Mouse (Mus musculus): ENCODE measurements at regions not wholly inside any gene's neighbourhood (a gene's known extent, or its start where the extent isn't known, plus 50 kb on each side); places are given as distances from the start of the nearest gene placed in this dataset.

- no peak overlapping the region for H3K9ac ChIP-seq (ENCODE audit: low read depth, low read length)
- no peak for TF ChIP-seq POLR2A (IDR thresholded peaks at IDR 0.05; ENCODE audit: extremely low read depth, insufficient read depth, low read length)
- TF ChIP-seq CTCF (IDR thresholded peaks at IDR 0.05; ENCODE audit: low read depth, low read length) = no peak
- H3K4me3 ChIP-seq (ENCODE audit: insufficient read depth, low read depth, low read length) = no peak overlapping the region
- no peaks in the 10 kb centered on the region for H3K36me3 ChIP-seq (ENCODE audit: control insufficient read depth, insufficient read depth, low read length)
- no peaks in the 10 kb centered on the region; the same call in 1 of the 2 replicates for H3K27me3 ChIP-seq (ENCODE audit: control insufficient read depth, insufficient read depth, low read length)
- peaks cover 3% of the 10 kb centered on the region; the same call in 1 of the 2 replicates for H3K4me1 ChIP-seq (ENCODE audit: control insufficient read depth, insufficient read depth, low read length)
- WGBS = 94% methylated on average over 3 of the region's 3 CpGs
- H3K27ac ChIP-seq (replicated peaks; ENCODE audit: insufficient read depth, low read depth, low read length) = no peak overlapping the region
- no peak for DNase-seq (ENCODE audit: extremely low read depth, low read depth, low spot score)
- H3K79me2 ChIP-seq (ENCODE audit: control insufficient read depth, insufficient read depth, low read length) = no peaks in the 10 kb centered on the region
Measured at GRCm38 (mm10) chr8:89314907-89315306, 270.9 kb upstream of the Sall1 start.

GRCm38 (mm10) chr8:89310696-89311214, 266.8 kb upstream of the Sall1 start:
- Histone ChIP-seq H3K9ac (ENCODE audit: low read depth, low read length) (no peak overlapping the region), H3K27ac (replicated peaks; ENCODE audit: insufficient read depth, low read depth, low read length) (no peak overlapping the region), H3K27me3 (ENCODE audit: control insufficient read depth, insufficient read depth, low read length) (no peaks in the 10 kb centered on the region), H3K4me1 (ENCODE audit: control insufficient read depth, insufficient read depth, low read length) (peaks cover 3% of the 10 kb centered on the region; the same call in 1 of the 2 replicates), H3K4me3 (ENCODE audit: insufficient read depth, low read depth, low read length) (no peak overlapping the region), H3K36me3 (ENCODE audit: control insufficient read depth, insufficient read depth, low read length) (no peaks in the 10 kb centered on the region), H3K79me2 (ENCODE audit: control insufficient read depth, insufficient read depth, low read length) (no peaks in the 10 kb centered on the region)
- DNase-seq (ENCODE audit: extremely low read depth, low read depth, low spot score) = no peak
- no peak for TF ChIP-seq POLR2A (IDR thresholded peaks at IDR 0.05; ENCODE audit: extremely low read depth, insufficient read depth, low read length)
- no peak for TF ChIP-seq CTCF (IDR thresholded peaks at IDR 0.05; ENCODE audit: low read depth, low read length)
- 81% methylated on average over 5 of the region's 5 CpGs for WGBS

GRCm38 (mm10) chr8:89309591-89309990, 265.6 kb upstream of the Sall1 start:
- no peak for DNase-seq (ENCODE audit: extremely low read depth, low read depth, low spot score)
- WGBS = 50% methylated on average over 4 of the region's 4 CpGs
- H3K9ac ChIP-seq (ENCODE audit: low read depth, low read length) = no peak overlapping the region

GRCm38 (mm10) chr8:89308950-89309349, 265.0 kb upstream of the Sall1 start:
- no peak overlapping the region for H3K4me3 ChIP-seq (ENCODE audit: insufficient read depth, low read depth, low read length)
- peaks cover 3% of the 10 kb centered on the region; the same call in 1 of the 2 replicates for H3K4me1 ChIP-seq (ENCODE audit: control insufficient read depth, insufficient read depth, low read length)
- no peaks in the 10 kb centered on the region for H3K36me3 ChIP-seq (ENCODE audit: control insufficient read depth, insufficient read depth, low read length)
- H3K79me2 ChIP-seq (ENCODE audit: control insufficient read depth, insufficient read depth, low read length) = no peaks in the 10 kb centered on the region
- no peak overlapping the region for H3K27ac ChIP-seq (replicated peaks; ENCODE audit: insufficient read depth, low read depth, low read length)
- H3K9ac ChIP-seq (ENCODE audit: low read depth, low read length) = no peak overlapping the region
- DNase-seq (ENCODE audit: extremely low read depth, low read depth, low spot score) = no peak
- WGBS = 66% methylated on average over 5 of the region's 5 CpGs
- TF ChIP-seq POLR2A (IDR thresholded peaks at IDR 0.05; ENCODE audit: extremely low read depth, insufficient read depth, low read length) = no peak
- no peak for TF ChIP-seq CTCF (IDR thresholded peaks at IDR 0.05; ENCODE audit: low read depth, low read length)
- H3K27me3 ChIP-seq (ENCODE audit: control insufficient read depth, insufficient read depth, low read length) = no peaks in the 10 kb centered on the region

More at GRCm38 (mm10) chr8:89309591-89309990, 265.6 kb upstream of the Sall1 start:
- H3K36me3 ChIP-seq (ENCODE audit: control insufficient read depth, insufficient read depth, low read length) = no peaks in the 10 kb centered on the region
- peaks cover 3% of the 10 kb centered on the region; the same call in 1 of the 2 replicates for H3K4me1 ChIP-seq (ENCODE audit: control insufficient read depth, insufficient read depth, low read length)
- TF ChIP-seq POLR2A (IDR thresholded peaks at IDR 0.05; ENCODE audit: extremely low read depth, insufficient read depth, low read length) (no peak), CTCF (IDR thresholded peaks at IDR 0.05; ENCODE audit: low read depth, low read length) (no peak)
- H3K27ac ChIP-seq (replicated peaks; ENCODE audit: insufficient read depth, low read depth, low read length) = no peak overlapping the region
- no peak overlapping the region for H3K4me3 ChIP-seq (ENCODE audit: insufficient read depth, low read depth, low read length)
- H3K79me2 ChIP-seq (ENCODE audit: control insufficient read depth, insufficient read depth, low read length) = no peaks in the 10 kb centered on the region
- no peaks in the 10 kb centered on the region for H3K27me3 ChIP-seq (ENCODE audit: control insufficient read depth, insufficient read depth, low read length)

- 82% methylated on average over 8 of the region's 8 CpGs for WGBS
- H3K27ac ChIP-seq (replicated peaks; ENCODE audit: insufficient read depth, low read depth, low read length) = no peak overlapping the region
- TF ChIP-seq CTCF (IDR thresholded peaks at IDR 0.05; ENCODE audit: low read depth, low read length) (no peak), POLR2A (IDR thresholded peaks at IDR 0.05; ENCODE audit: extremely low read depth, insufficient read depth, low read length) (no peak)
Measured at GRCm38 (mm10) chr8:89308532-89308931, 264.6 kb upstream of the Sall1 start.

GRCm38 (mm10) chr8:89307601-89308000, 263.6 kb upstream of the Sall1 start:
- no peaks in the 10 kb centered on the region for H3K79me2 ChIP-seq (ENCODE audit: control insufficient read depth, insufficient read depth, low read length)
- 61% methylated on average over 10 of the region's 10 CpGs for WGBS
- H3K27me3 ChIP-seq (ENCODE audit: control insufficient read depth, insufficient read depth, low read length) = no peaks in the 10 kb centered on the region
- H3K27ac ChIP-seq (replicated peaks; ENCODE audit: insufficient read depth, low read depth, low read length) = no peak overlapping the region
- no peak overlapping the region for H3K9ac ChIP-seq (ENCODE audit: low read depth, low read length)
- H3K36me3 ChIP-seq (ENCODE audit: control insufficient read depth, insufficient read depth, low read length) = no peaks in the 10 kb centered on the region
- DNase-seq (ENCODE audit: extremely low read depth, low read depth, low spot score) = no peak
- peaks cover 4% of the 10 kb centered on the region for H3K4me1 ChIP-seq (ENCODE audit: control insufficient read depth, insufficient read depth, low read length)
- H3K4me3 ChIP-seq (ENCODE audit: insufficient read depth, low read depth, low read length) = no peak overlapping the region
- no peak for TF ChIP-seq POLR2A (IDR thresholded peaks at IDR 0.05; ENCODE audit: extremely low read depth, insufficient read depth, low read length)
- no peak for TF ChIP-seq CTCF (IDR thresholded peaks at IDR 0.05; ENCODE audit: low read depth, low read length)

More at GRCm38 (mm10) chr8:89308532-89308931, 264.6 kb upstream of the Sall1 start:
- H3K36me3 ChIP-seq (ENCODE audit: control insufficient read depth, insufficient read depth, low read length) = no peaks in the 10 kb centered on the region
- peaks cover 3% of the 10 kb centered on the region; the same call in 1 of the 2 replicates for H3K4me1 ChIP-seq (ENCODE audit: control insufficient read depth, insufficient read depth, low read length)
- no peaks in the 10 kb centered on the region for H3K79me2 ChIP-seq (ENCODE audit: control insufficient read depth, insufficient read depth, low read length)
- no peak overlapping the region for H3K4me3 ChIP-seq (ENCODE audit: insufficient read depth, low read depth, low read length)
- no peak for DNase-seq (ENCODE audit: extremely low read depth, low read depth, low spot score)
- H3K27me3 ChIP-seq (ENCODE audit: control insufficient read depth, insufficient read depth, low read length) = no peaks in the 10 kb centered on the region
- H3K9ac ChIP-seq (ENCODE audit: low read depth, low read length) = no peak overlapping the region
